Mouse (Mus musculus) urinary bladder, postnatal 4 days (tissue): ENCODE results near the gene Dnaja3.

Experiments used
- DNase-seq, 2 experiments: peaks; one replicate each; pipeline ENCODE4 v3.0.0; 2021 to 2022; ENCODE audit warnings: low spot score in 2 of 2

Dnaja3 gene

GRCm38 (mm10) chr16:4606431-4607084 lies 33.2 kb upstream of the Dnaja3 start:
- DNase-seq, result peak in 1 of 2 experiments; percentile 34

GRCm38 (mm10) chr16:4607818-4608531 lies 31.8 kb upstream of the Dnaja3 start:
- DNase-seq, result peak; percentile 78 to 82

GRCm38 (mm10) chr16:4608532-4609059 lies 31.2 kb upstream of the Dnaja3 start:
- no peak for DNase-seq

GRCm38 (mm10) chr16:4611193-4611592 lies 28.6 kb upstream of the Dnaja3 start:
- no peak for DNase-seq

- DNase-seq, result no peak
Observed at GRCm38 (mm10) chr16:4611676-4612075, 28.1 kb upstream of the Dnaja3 start.

GRCm38 (mm10) chr16:4613736-4614135 lies 26.1 kb upstream of the Dnaja3 start:
- no peak for DNase-seq

GRCm38 (mm10) chr16:4614639-4615038 lies 25.1 kb upstream of the Dnaja3 start:
- DNase-seq, result no peak

GRCm38 (mm10) chr16:4615297-4615696 lies 24.5 kb upstream of the Dnaja3 start:
- no peak for DNase-seq

GRCm38 (mm10) chr16:4616829-4617228 lies 23.0 kb upstream of the Dnaja3 start:
- no peak for DNase-seq

GRCm38 (mm10) chr16:4624074-4624473 lies 15.7 kb upstream of the Dnaja3 start:
- DNase-seq, result no peak

- DNase-seq, result peak; percentile 91
Observed at GRCm38 (mm10) chr16:4624481-4625110, 15.2 kb upstream of the Dnaja3 start, which contains the start of gene Pam16. Gene Pam16 (minus strand): TSS chr16:4624988.

GRCm38 (mm10) chr16:4627105-4627504 lies 12.7 kb upstream of the Dnaja3 start:
- DNase-seq, result no peak

GRCm38 (mm10) chr16:4628898-4629419 lies 10.8 kb upstream of the Dnaja3 start:
- no peak for DNase-seq

- DNase-seq, result peak; percentile 61 to 87
Observed at GRCm38 (mm10) chr16:4629950-4630349, 9.8 kb upstream of the Dnaja3 start.

- no peak for DNase-seq
Observed at GRCm38 (mm10) chr16:4632050-4632449, 7.7 kb upstream of the Dnaja3 start.

GRCm38 (mm10) chr16:4633661-4634060 lies 6.1 kb upstream of the Dnaja3 start:
- DNase-seq, result no peak

- no peak for DNase-seq
Observed at GRCm38 (mm10) chr16:4634681-4635080, 5.1 kb upstream of the Dnaja3 start.

GRCm38 (mm10) chr16:4635760-4636159 lies 4.0 kb upstream of the Dnaja3 start:
- DNase-seq, result no peak

- DNase-seq, result no peak
Observed at GRCm38 (mm10) chr16:4638891-4639390, 848 bp upstream of the Dnaja3 start.

- DNase-seq, result no peak
Observed at GRCm38 (mm10) chr16:4640267-4641005, 647 bp downstream of the Dnaja3 start.

GRCm38 (mm10) chr16:4641119-4641838 lies 1.5 kb downstream of the Dnaja3 start:
- DNase-seq, result no peak
